Mouse (Mus musculus) myocyte (in vitro differentiated cells): ENCODE data around the gene Ank3.

Experiments
- MAX ChIP-seq: IDR thresholded peaks from one replicate; pipeline ENCODE4 v1.6.1; 2011; ENCODE audit warnings: low read depth, mild to moderate bottlenecking, control low read depth
- POLR2A ChIP-seq: IDR thresholded peaks from one replicate; pipeline ENCODE4 v1.6.1; 2011; ENCODE audit warnings: low read depth, mild to moderate bottlenecking, control low read depth, moderate library complexity; ENCODE audit not compliant: insufficient read length
- POLR2AphosphoS2 ChIP-seq: IDR thresholded peaks from one replicate; pipeline ENCODE4 v1.6.1; 2011; ENCODE audit warnings: low read depth, control low read depth; ENCODE audit not compliant: insufficient read length
- REST ChIP-seq: IDR thresholded peaks from one replicate; pipeline ENCODE4 v1.6.1; 2011; ENCODE audit warnings: mild to moderate bottlenecking, control low read depth, moderate library complexity; ENCODE audit not compliant: insufficient read depth, insufficient read length
- TCF12 ChIP-seq: IDR thresholded peaks from one replicate; pipeline ENCODE4 v1.6.1; 2011; ENCODE audit warnings: mild to moderate bottlenecking, control low read depth; ENCODE audit not compliant: poor library complexity, insufficient read depth, severe bottlenecking

DNA sequence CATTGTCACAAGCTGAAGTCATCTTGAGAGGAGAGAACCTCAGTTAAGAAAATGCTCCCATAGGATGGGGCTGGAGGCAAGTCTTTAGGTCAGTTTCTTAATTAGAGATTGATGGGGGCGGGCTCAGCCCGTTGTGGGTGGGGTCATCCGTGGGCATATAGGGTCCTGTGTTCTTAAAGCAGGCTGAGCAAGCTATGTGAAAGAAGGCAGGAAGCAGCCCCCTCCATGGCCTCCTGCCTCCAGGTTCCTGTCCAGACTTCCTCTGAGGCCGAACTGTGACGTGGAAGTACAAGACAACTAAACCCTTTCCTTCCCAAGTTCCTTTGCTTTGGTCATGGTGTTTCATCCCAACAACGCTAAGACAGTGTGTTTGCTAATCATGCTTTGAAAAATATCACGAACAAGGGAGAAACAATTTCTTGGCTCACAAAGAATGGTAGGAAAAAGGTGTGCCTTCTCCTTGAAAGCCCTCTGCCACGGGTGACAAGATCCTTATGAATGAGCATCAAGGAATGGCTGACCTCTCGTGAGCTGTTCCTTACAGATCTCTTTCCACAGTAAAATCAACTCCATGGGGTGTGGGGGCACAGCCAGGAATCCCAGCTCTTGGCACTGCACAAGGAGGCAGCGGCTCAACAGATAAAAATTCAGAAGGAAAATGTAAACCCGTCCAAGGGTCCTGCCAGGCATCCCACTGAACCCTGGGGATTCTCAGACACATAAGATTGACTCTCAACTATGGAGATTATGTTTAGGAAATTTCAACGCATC, 47.3 kb upstream of the Ank3 start:
- no peak for TF ChIP-seq TCF12
- TF ChIP-seq MAX: no peak
- peak; percentile 38 for TF ChIP-seq POLR2A
- TF ChIP-seq POLR2AphosphoS2: no peak
- TF ChIP-seq REST: no peak
